Mouse (Mus musculus) heart, embryonic 11.5 days (tissue): ENCODE measurements around the gene H2-Eb2. TPM values are rescaled to one million over a fixed set of nuclear protein-coding genes. Genes with fewer than 3 reads are reported as not detected.

ENCODE experiments used
- ATAC-seq: fragments of 200-750 bp; cut with Nextera tagmentation; replicated peaks from 2 replicates; pipeline ENCODE4 v1.8.0; 2017; ENCODE audit warnings: moderate library complexity; ENCODE audit not compliant: insufficient number of reproducible peaks, low FRiP score, low TSS enrichment
- H3K27ac ChIP-seq: fragments of 300-500 bp; sonication (generic); 2 replicates; pipeline ENCODE4 v1.5.1; 2014; ENCODE audit warnings: mild to moderate bottlenecking, low read depth, low read length
- H3K27me3 ChIP-seq: fragments of 300-500 bp; sonication (generic); 2 replicates; pipeline ENCODE4 v1.6.1; 2014; ENCODE audit warnings: mild to moderate bottlenecking, low read length, mixed read lengths; ENCODE audit not compliant: control insufficient read depth, insufficient read depth
- H3K36me3 ChIP-seq: fragments of 300-500 bp; sonication (generic); 2 replicates; pipeline ENCODE4 v1.6.1; 2014; ENCODE audit warnings: mild to moderate bottlenecking, low read length, moderate library complexity, mixed read lengths; ENCODE audit not compliant: control insufficient read depth, insufficient read depth
- H3K4me1 ChIP-seq: fragments of 300-500 bp; sonication (generic); 2 replicates; pipeline ENCODE4 v1.6.1; 2014; ENCODE audit warnings: low read length; ENCODE audit not compliant: control insufficient read depth, insufficient read depth
- H3K4me2 ChIP-seq: fragments of 300-500 bp; sonication (generic); 2 replicates; pipeline ENCODE4 v1.6.1; 2014; ENCODE audit warnings: mild to moderate bottlenecking, moderate library complexity
- H3K4me3 ChIP-seq: fragments of 300-500 bp; sonication (generic); 2 replicates; pipeline ENCODE4 v1.5.1; 2014; ENCODE audit warnings: low read depth, low read length
- H3K9ac ChIP-seq: fragments of 300-500 bp; sonication (generic); 2 replicates; pipeline ENCODE4 v1.6.1; 2014; ENCODE audit warnings: mild to moderate bottlenecking, low read depth, low read length, moderate library complexity
- H3K9me3 ChIP-seq: fragments of 300-500 bp; sonication (generic); replicated peaks from 2 replicates; pipeline ENCODE4 v1.6.1; 2016; ENCODE audit warnings: low read length; ENCODE audit not compliant: control insufficient read depth
- whole genome bisulfite sequencing: fragments of 180-500 bp; shearing (Covaris S2); extraction: QIAGEN DNeasy Blood & Tissue Kit; methylation state at CpG from one replicate; pipeline ENCODE4 v1.1.7; 2014; ENCODE audit not compliant: insufficient replicate concordance; 5-methylcytosine and 5-hydroxymethylcytosine counted together
- polyA plus RNA-seq: library from polyadenylated mRNA; unstranded; fragments of >200 nt; fragmentation: Nextera tagmentation; extraction: Ambion mirVana; gene quantifications from 2 replicates; pipeline ENCODE4 v1.2.1, GENCODE M21; 2014

H2-Eb2 gene
- polyA plus RNA-seq, 1 experiment from 2014 or later: not detected

- no peaks in the 10 kb centered on the region for H3K36me3 ChIP-seq
- no peak overlapping the region for H3K9ac ChIP-seq
- ATAC-seq: no peak
- H3K4me2 ChIP-seq: no peak overlapping the region
- H3K27ac ChIP-seq: no peak overlapping the region
- no peaks in the 10 kb centered on the region; the same call in 1 of the 2 replicates for H3K27me3 ChIP-seq
- H3K9me3 ChIP-seq: no peaks in the 10 kb centered on the region
- 1% methylated on average over 4 of the region's 4 CpGs for WGBS
- no peak overlapping the region for H3K4me3 ChIP-seq
- H3K4me1 ChIP-seq: no peaks in the 10 kb centered on the region
Observed at GRCm38 (mm10) chr17:34349429-34349828, 24.0 kb downstream of the H2-Eb2 start.

GRCm38 (mm10) chr17:34354539-34354938 lies 29.1 kb downstream of the H2-Eb2 start, which contains the start of gene Btnl2:
TSS of gene Btnl2 (plus strand) at chr17:34354822.
- Histone ChIP-seq H3K4me2 (no peak within 1 kb of the TSS), H3K9me3 (no peaks in the 10 kb centered on the region), H3K27ac (no peak within 1 kb of the TSS), H3K4me1 (no peaks in the 10 kb centered on the region), H3K36me3 (no peaks in the 10 kb centered on the region), H3K4me3 (no peak within 1 kb of the TSS), H3K27me3 (no peaks in the 10 kb centered on the region), H3K9ac (no peak within 1 kb of the TSS)
- no peak for ATAC-seq
- 86% methylated on average over 5 of the region's 5 CpGs for WGBS

GRCm38 (mm10) chr17:34354940-34355339 lies 29.5 kb downstream of the H2-Eb2 start:
- no peak for ATAC-seq
- Histone ChIP-seq H3K4me3 (no peak overlapping the region), H3K36me3 (no peaks in the 10 kb centered on the region), H3K4me1 (no peaks in the 10 kb centered on the region), H3K9me3 (no peaks in the 10 kb centered on the region), H3K4me2 (no peak overlapping the region), H3K27me3 (no peaks in the 10 kb centered on the region), H3K27ac (no peak overlapping the region), H3K9ac (no peak overlapping the region)
- WGBS: 77% methylated on average over 1 of the region's 1 CpGs

- Histone ChIP-seq H3K4me1 (no peaks in the 10 kb centered on the region), H3K27me3 (no peaks in the 10 kb centered on the region), H3K4me2 (no peak overlapping the region), H3K36me3 (no peaks in the 10 kb centered on the region), H3K9me3 (no peaks in the 10 kb centered on the region), H3K4me3 (no peak overlapping the region), H3K9ac (no peak overlapping the region), H3K27ac (no peak overlapping the region)
- 76% methylated on average over 15 of the region's 15 CpGs for WGBS
- ATAC-seq: no peak
Observed at GRCm38 (mm10) chr17:34362954-34363546, 37.6 kb downstream of the H2-Eb2 start.

GRCm38 (mm10) chr17:34363676-34364310 lies 38.3 kb downstream of the H2-Eb2 start:
- H3K27me3 ChIP-seq: no peaks in the 10 kb centered on the region
- H3K27ac ChIP-seq: no peak overlapping the region
- no peak overlapping the region for H3K4me2 ChIP-seq
- H3K9ac ChIP-seq: no peak overlapping the region
- H3K4me3 ChIP-seq: no peak overlapping the region
- 70% methylated on average over 3 of the region's 3 CpGs for WGBS
- no peaks in the 10 kb centered on the region for H3K4me1 ChIP-seq
- no peak for ATAC-seq
- H3K36me3 ChIP-seq: no peaks in the 10 kb centered on the region
- H3K9me3 ChIP-seq: no peaks in the 10 kb centered on the region

- Histone ChIP-seq H3K9ac (no peak overlapping the region), H3K36me3 (no peaks in the 10 kb centered on the region)
- 75% methylated on average over 10 of the region's 10 CpGs for WGBS
Observed at GRCm38 (mm10) chr17:34365031-34365430, 39.6 kb downstream of the H2-Eb2 start.

GRCm38 (mm10) chr17:34370563-34370962 lies 45.1 kb downstream of the H2-Eb2 start:
- no peak for ATAC-seq
- H3K27ac ChIP-seq: no peak overlapping the region
- WGBS: 53% methylated on average over 4 of the region's 4 CpGs
- no peaks in the 10 kb centered on the region for H3K27me3 ChIP-seq
- H3K36me3 ChIP-seq: no peaks in the 10 kb centered on the region
- no peaks in the 10 kb centered on the region for H3K9me3 ChIP-seq
- H3K4me2 ChIP-seq: no peak overlapping the region
- no peaks in the 10 kb centered on the region for H3K4me1 ChIP-seq
- H3K4me3 ChIP-seq: no peak overlapping the region
- no peak overlapping the region for H3K9ac ChIP-seq

More at GRCm38 (mm10) chr17:34365031-34365430, 39.6 kb downstream of the H2-Eb2 start:
- Histone ChIP-seq H3K4me1 (no peaks in the 10 kb centered on the region), H3K9me3 (no peaks in the 10 kb centered on the region), H3K4me3 (no peak overlapping the region), H3K27me3 (no peaks in the 10 kb centered on the region), H3K4me2 (no peak overlapping the region), H3K27ac (no peak overlapping the region)
- no peak for ATAC-seq

- WGBS: 77% methylated on average over 6 of the region's 6 CpGs
- Histone ChIP-seq H3K27me3 (no peaks in the 10 kb centered on the region), H3K9ac (no peak overlapping the region), H3K36me3 (no peaks in the 10 kb centered on the region), H3K4me3 (no peak overlapping the region), H3K27ac (no peak overlapping the region), H3K9me3 (no peaks in the 10 kb centered on the region), H3K4me1 (no peaks in the 10 kb centered on the region), H3K4me2 (no peak overlapping the region)
- ATAC-seq: no peak
Observed at GRCm38 (mm10) chr17:34373055-34373709, 47.7 kb downstream of the H2-Eb2 start.
